Comparison of ENCODE assay signal across 25 mouse cellular contexts in the genomic region with DNA sequence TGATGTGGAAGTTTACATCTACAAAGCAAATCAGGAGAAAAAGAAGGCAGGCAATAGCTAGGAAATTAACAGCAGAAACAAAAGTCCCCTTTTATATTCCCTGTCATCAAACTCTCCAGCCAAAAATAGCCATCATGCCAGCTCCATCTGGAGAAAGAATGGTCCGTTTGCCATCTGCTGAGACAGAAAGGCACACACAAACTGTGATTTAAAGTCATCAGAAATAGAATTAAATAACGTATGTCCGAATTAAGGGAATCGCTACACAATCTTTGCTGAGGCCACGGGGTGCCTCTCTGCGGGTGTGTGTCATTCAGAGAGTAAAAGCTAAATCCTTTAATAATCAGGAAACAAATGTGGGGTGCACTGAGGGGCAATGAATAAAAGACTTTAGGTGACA.
DNase-seq lines count a peak whose midpoint lies in the region; ATAC-seq and TF ChIP-seq lines count a peak whose summit lies in the region.
"Had no signal": no experiment of that assay in that cellular context is flagged by ENCODE, and none has a peak within 500 bp of the region (broad histone marks: within the 10 kb centered on the region; RNA-seq: fewer than 3 reads in every experiment).

No protein-coding gene starts in this region.

- no peaks in the 10 kb centered on the region for H3K9me3 ChIP-seq in liver, postnatal 0 days (ENCODE audit: low read length)
- H3K9me3 ChIP-seq: embryonic facial prominence, embryonic 12.5 days; heart, embryonic 13.5 days; hindbrain, embryonic 15.5 days; megakaryocyte, embryonic 14.5 days; neural tube, embryonic 15.5 days had no signal

- no peaks in the 10 kb centered on the region; the same call in 1 of the 2 replicates for H3K4me1 ChIP-seq in cerebellum, adult 2 months (ENCODE audit: control insufficient read depth, insufficient read depth, low read length)
- no peaks in the 10 kb centered on the region for H3K4me1 ChIP-seq in liver, postnatal 0 days (ENCODE audit: insufficient read depth)
- H3K4me1 ChIP-seq: embryonic facial prominence, embryonic 12.5 days; heart, embryonic 13.5 days; hindbrain, embryonic 15.5 days; megakaryocyte, embryonic 14.5 days; neural tube, embryonic 15.5 days had no signal

- no peak overlapping the region for H3K9ac ChIP-seq in liver, postnatal 0 days (replicated peaks)
- H3K9ac ChIP-seq: embryonic facial prominence, embryonic 12.5 days; heart, embryonic 13.5 days; hindbrain, embryonic 15.5 days; neural tube, embryonic 15.5 days had no signal

- H3K36me3 ChIP-seq in liver, postnatal 0 days (replicated peaks; ENCODE audit: insufficient read depth, low read length) = no peaks in the 10 kb centered on the region
- H3K36me3 ChIP-seq: embryonic facial prominence, embryonic 12.5 days; heart, embryonic 13.5 days; hindbrain, embryonic 15.5 days; neural tube, embryonic 15.5 days had no signal

- no peak for TF ChIP-seq CTCF in cerebellum, adult 2 months (IDR thresholded peaks at IDR 0.05; ENCODE audit: borderline replicate concordance, insufficient read depth, low read depth, low read length)
- no peak for TF ChIP-seq CTCF in liver, postnatal 0 days (IDR thresholded peaks at IDR 0.05; ENCODE audit: low read depth)

- no peak for TF ChIP-seq POLR2A in cerebellum, adult 2 months (IDR thresholded peaks at IDR 0.05; ENCODE audit: borderline replicate concordance, insufficient read depth, low read length)

- intact Hi-C loops in left cerebral cortex, postnatal 4 days (cut with DNase I) = no loop called here
- intact Hi-C loops in left cerebral cortex, postnatal 36 days (cut with DNase I) = no loop called here

- H3K27ac ChIP-seq in cerebellum, adult 2 months (ENCODE audit: insufficient read depth, low read length) = no peak overlapping the region
- no peak overlapping the region for H3K27ac ChIP-seq in liver, postnatal 0 days (ENCODE audit: low read depth)
- H3K27ac ChIP-seq: embryonic facial prominence, embryonic 12.5 days; heart, embryonic 13.5 days; hindbrain, embryonic 15.5 days; neural tube, embryonic 15.5 days had no signal

- no peak overlapping the region for H3K4me3 ChIP-seq in cerebellum, adult 2 months (replicated peaks; ENCODE audit: insufficient read depth, low read depth, low read length)
- H3K4me3 ChIP-seq in liver, postnatal 0 days (ENCODE audit: low read depth, low read length) = no peak overlapping the region
- H3K4me3 ChIP-seq: embryonic facial prominence, embryonic 12.5 days; heart, embryonic 13.5 days; hindbrain, embryonic 15.5 days; megakaryocyte, embryonic 14.5 days; myocyte; neural tube, embryonic 15.5 days had no signal

- no peak for DNase-seq in cerebellum, postnatal 4 days (ENCODE audit: low spot score in 2 of 2)
- peak; percentile 2 for DNase-seq in left cerebral cortex, postnatal 4 days
- no peak for DNase-seq in left cerebral cortex, postnatal 36 days (ENCODE audit: low spot score in 2 of 2)
- peak; percentile 27 to 73 for DNase-seq in cerebellum, adult 2 months
- DNase-seq in cerebellum, postnatal 36 days = peak; percentile 28 to 40
- no peak for DNase-seq in layer of hippocampus, postnatal 25 days (ENCODE audit: extremely low spot score in 1 of 2, low spot score in 1 of 2)
- no peak for DNase-seq in liver, postnatal 0 days
- DNase-seq: adrenal gland, postnatal 10 days; gastrocnemius, postnatal 14 days; heart, adult 18-20 months; kidney, postnatal 4 days; liver; lung, postnatal 10 days; midbrain, embryonic 14.5 days; spleen, adult 18-20 months; thymus, adult 18-20 months had no signal

- ATAC-seq in cerebellum, adult (ENCODE audit: insufficient number of reproducible peaks, low FRiP score, low TSS enrichment) = peak; percentile 80
- no peak for ATAC-seq in liver, postnatal 0 days
- ATAC-seq: activated CD4-positive, CD25-positive, alpha-beta regulatory T cell, adult 4 months; intestine, embryonic 16.5 days had no signal

- H3K27me3 ChIP-seq in cerebellum, adult 2 months (ENCODE audit: control insufficient read depth, insufficient read depth, low read length) = no peaks in the 10 kb centered on the region
- no peaks in the 10 kb centered on the region for H3K27me3 ChIP-seq in liver, postnatal 0 days (ENCODE audit: insufficient read depth, low read length)
- H3K27me3 ChIP-seq: embryonic facial prominence, embryonic 12.5 days; heart, embryonic 13.5 days; hindbrain, embryonic 15.5 days; megakaryocyte, embryonic 14.5 days; neural tube, embryonic 15.5 days had no signal

- WGBS in cerebellum, adult 2 months = 3% methylated on average over 6 of the region's 6 CpGs
- WGBS in liver, postnatal 0 days (ENCODE audit: insufficient replicate concordance) = 73% methylated on average over 6 of the region's 6 CpGs

- TF ChIP-seq EP300 in liver, postnatal 0 days (IDR thresholded peaks at IDR 0.05; ENCODE audit: low read depth) = no peak

- no peak overlapping the region for H3K4me2 ChIP-seq in liver, postnatal 0 days (ENCODE audit: low read depth, low read length)
- H3K4me2 ChIP-seq: embryonic facial prominence, embryonic 12.5 days; heart, embryonic 13.5 days; hindbrain, embryonic 15.5 days; neural tube, embryonic 15.5 days had no signal

Comparison
In these comparisons a context has a peak if more than half of its experiments do, and no peak if none do; other contexts are left out.
1. DNase-seq: peak in left cerebral cortex, postnatal 4 days (single experiment), cerebellum, adult 2 months (2 of 2) and cerebellum, postnatal 36 days (2 of 2); none in cerebellum, postnatal 4 days (0 of 2), left cerebral cortex, postnatal 36 days (0 of 2), layer of hippocampus, postnatal 25 days (0 of 2) and liver, postnatal 0 days (single experiment).